Mouse (Mus musculus) limb, embryonic 10.5 days (tissue): ENCODE measurements around the gene Slc9a9. TPM values are rescaled to one million over a fixed set of nuclear protein-coding genes. Genes with fewer than 3 reads are reported as not detected.

Experiments used
- DNase-seq: peaks from one replicate; pipeline ENCODE4 v3.0.0-alpha.2; 2017; ENCODE audit warnings: low spot score
- H3K27ac ChIP-seq: fragments of 300-500 bp; sonication (generic); 2 replicates; pipeline ENCODE4 v1.5.1; 2016; ENCODE audit warnings: mild to moderate bottlenecking
- H3K27me3 ChIP-seq: fragments of 300-500 bp; sonication (generic); 2 replicates; pipeline ENCODE4 v1.6.1; 2016; ENCODE audit warnings: low read depth, mild to moderate bottlenecking; ENCODE audit not compliant: poor library complexity, severe bottlenecking
- H3K36me3 ChIP-seq: fragments of 300-500 bp; sonication (generic); 2 replicates; pipeline ENCODE4 v1.6.1; 2016; ENCODE audit warnings: mild to moderate bottlenecking, moderate library complexity
- H3K4me1 ChIP-seq: fragments of 300-500 bp; sonication (generic); 2 replicates; pipeline ENCODE4 v1.6.1; 2016
- H3K4me3 ChIP-seq: fragments of 300-500 bp; sonication (generic); 2 replicates; pipeline ENCODE4 v1.5.1; 2016; ENCODE audit warnings: mild to moderate bottlenecking, moderate library complexity
- H3K9me3 ChIP-seq: fragments of 300-500 bp; sonication (generic); replicated peaks from 2 replicates; pipeline ENCODE4 v1.6.1; 2016; ENCODE audit warnings: mild to moderate bottlenecking
- WGBS: fragments of 180-500 bp; shearing (Covaris S2); methylation state at CpG from one replicate; pipeline ENCODE4 v1.1.7; 2016; 5-methylcytosine and 5-hydroxymethylcytosine counted together
- polyA plus RNA-seq: library from polyadenylated mRNA; unstranded; fragments of >200 nt; fragmentation: Nextera tagmentation; extraction: Ambion mirVana; gene quantifications from 2 replicates; pipeline ENCODE4 v1.2.1, GENCODE M21; 2016

The Slc9a9 gene
- polyA plus RNA-seq, 1 experiment from 2014 or later = 1.5 TPM

DNA sequence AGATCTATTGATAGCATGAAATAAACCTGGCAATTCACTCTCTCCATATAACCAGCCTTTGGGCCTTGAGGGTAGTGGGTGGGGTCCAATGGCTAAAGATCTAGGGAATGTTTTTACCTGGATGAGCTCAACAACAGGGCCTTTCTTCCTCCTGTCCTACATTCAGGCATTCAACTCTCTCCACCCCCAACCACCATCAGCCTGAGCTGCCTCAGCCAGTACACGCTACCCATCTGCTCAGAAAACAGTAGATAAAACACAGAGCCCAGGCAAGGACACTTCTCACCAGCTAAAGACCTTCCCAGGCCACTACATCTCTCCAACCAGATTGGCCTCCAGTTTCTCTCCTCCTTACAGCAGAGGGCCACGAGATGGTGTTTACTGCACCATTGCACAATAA, 510.3 kb downstream of the Slc9a9 start:
- DNase-seq = no peak
- Histone ChIP-seq H3K9me3 (no peaks in the 10 kb centered on the region), H3K27me3 (no peaks in the 10 kb centered on the region), H3K36me3 (no peaks in the 10 kb centered on the region), H3K4me3 (no peak overlapping the region), H3K27ac (no peak overlapping the region), H3K4me1 (peaks cover 25% of the 10 kb centered on the region)
- 73% methylated on average over 2 of the region's 2 CpGs for WGBS

DNA sequence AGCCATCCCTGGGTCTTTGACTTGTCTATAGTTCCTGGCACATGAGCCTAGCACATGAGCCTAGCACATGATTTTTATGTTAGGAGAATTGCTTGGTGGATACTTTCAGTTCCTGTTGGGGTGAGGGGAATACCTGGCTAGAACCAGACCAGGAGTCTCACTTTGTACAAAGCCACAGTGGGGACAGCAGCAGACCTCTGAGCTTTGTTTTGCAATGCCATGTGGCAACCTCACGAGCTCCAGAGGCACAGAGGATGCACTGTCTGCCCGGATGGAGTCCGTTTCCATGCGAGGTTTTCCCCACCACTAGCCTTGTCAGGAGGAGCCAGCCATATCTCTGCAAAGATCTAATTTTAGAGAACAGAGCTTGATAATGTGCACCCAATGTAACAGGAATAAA, 510.9 kb downstream of the Slc9a9 start:
- 75% methylated on average over 4 of the region's 4 CpGs for WGBS
- H3K4me1 ChIP-seq = peaks cover 25% of the 10 kb centered on the region
- DNase-seq = no peak

DNA sequence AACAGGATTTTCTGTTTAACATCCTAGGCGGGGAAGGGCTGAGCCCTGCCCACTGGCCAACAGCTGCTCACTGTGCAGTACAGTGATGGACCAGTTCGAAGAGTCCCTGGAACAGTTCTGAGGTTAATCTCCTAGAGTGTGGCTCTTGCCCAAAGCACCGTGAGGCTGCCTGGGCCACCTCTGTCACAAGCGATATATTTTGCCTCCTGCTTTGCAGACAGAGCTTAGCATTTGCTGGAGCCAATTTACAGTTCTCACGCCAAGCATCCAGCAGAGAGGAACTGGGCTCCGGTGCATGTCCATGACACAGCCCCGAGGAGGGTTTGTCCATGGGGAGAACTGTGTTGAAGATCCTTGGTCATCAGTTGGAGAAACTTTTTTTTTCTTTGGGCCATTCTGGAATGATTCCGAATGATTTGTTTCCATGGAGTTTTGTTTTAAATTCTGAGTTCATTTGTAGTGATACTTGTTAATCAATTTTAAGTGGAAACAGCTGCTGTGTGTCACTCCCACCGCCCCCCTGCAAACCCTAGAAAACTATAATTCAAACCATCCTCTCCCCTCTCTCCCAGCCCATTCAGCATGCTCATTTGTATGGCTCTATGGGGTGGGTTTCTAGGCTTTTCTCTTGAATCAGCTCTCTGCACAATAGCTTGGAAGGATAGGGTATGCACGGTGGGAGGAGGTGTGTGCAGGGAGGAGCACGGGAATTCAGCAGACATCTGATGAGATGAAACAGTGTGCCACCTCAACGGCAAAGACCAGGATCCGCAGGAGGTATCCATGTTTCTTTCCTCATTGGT, 511.7 kb downstream of the Slc9a9 start:
- peak; percentile 39 for DNase-seq
- H3K27ac ChIP-seq = peak overlapping the region; percentile 67
- H3K9me3 ChIP-seq = no peaks in the 10 kb centered on the region
- H3K36me3 ChIP-seq = no peaks in the 10 kb centered on the region
- peaks cover 31% of the 10 kb centered on the region for H3K4me1 ChIP-seq
- no peak overlapping the region for H3K4me3 ChIP-seq
- no peaks in the 10 kb centered on the region for H3K27me3 ChIP-seq
- WGBS = 49% methylated on average over 13 of the region's 13 CpGs

More for the DNA sequence above, 510.9 kb downstream of the Slc9a9 start:
- Histone ChIP-seq H3K36me3 (no peaks in the 10 kb centered on the region), H3K9me3 (no peaks in the 10 kb centered on the region), H3K27me3 (no peaks in the 10 kb centered on the region), H3K4me3 (no peak overlapping the region), H3K27ac (peak overlapping the region; percentile 72; the same call in 1 of the 2 replicates)

DNA sequence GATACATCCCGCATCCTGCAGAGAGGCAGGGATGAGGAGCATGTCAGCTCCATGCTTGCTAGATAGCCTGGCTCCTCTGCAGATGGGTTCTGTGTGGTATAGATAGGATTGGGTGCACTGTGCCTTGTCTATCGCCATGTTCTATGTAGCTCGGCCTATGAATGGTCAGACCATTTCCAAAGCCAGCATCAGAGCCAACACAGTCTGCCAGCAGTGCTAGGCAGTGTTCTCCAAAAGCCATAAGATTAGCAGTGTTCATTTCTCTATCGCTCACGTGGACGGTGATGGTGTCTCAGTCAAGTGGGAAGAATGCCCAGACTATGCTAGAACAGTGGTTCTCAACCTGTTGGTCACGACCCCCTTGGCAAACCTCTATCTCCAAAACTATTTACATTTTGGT, 512.6 kb downstream of the Slc9a9 start:
- DNase-seq = no peak
- Histone ChIP-seq H3K27me3 (no peaks in the 10 kb centered on the region), H3K36me3 (no peaks in the 10 kb centered on the region), H3K4me1 (peaks cover 37% of the 10 kb centered on the region), H3K4me3 (no peak overlapping the region), H3K9me3 (no peaks in the 10 kb centered on the region), H3K27ac (peak overlapping the region; percentile 67; the same call in 1 of the 2 replicates)
- WGBS = 94% methylated on average over 7 of the region's 7 CpGs

DNA sequence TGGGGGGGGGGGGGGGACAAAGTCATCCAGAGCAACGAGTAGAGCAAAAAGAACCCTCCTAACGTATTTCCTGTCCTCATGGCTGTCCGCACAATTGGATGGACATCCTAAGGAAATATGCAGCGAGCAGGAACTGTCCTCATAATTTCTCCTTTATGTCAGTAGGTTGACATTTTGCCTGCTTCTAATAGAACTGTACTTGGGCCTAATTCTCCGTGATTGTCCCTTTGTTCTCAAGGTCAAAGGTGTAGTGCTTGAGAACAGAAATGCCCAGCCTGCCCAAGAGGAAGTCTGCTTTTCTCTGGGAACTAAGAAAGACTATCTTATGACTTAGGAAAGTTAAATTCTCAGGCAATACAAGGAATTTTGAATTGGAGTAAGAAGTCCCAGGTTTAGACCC, 514.7 kb downstream of the Slc9a9 start:
- no peak for DNase-seq
- H3K27ac ChIP-seq = no peak overlapping the region
- H3K9me3 ChIP-seq = no peaks in the 10 kb centered on the region
- H3K27me3 ChIP-seq = no peaks in the 10 kb centered on the region
- no peaks in the 10 kb centered on the region for H3K36me3 ChIP-seq
- WGBS = 83% methylated on average over 5 of the region's 5 CpGs
- no peak overlapping the region for H3K4me3 ChIP-seq
- H3K4me1 ChIP-seq = peaks cover 37% of the 10 kb centered on the region

DNA sequence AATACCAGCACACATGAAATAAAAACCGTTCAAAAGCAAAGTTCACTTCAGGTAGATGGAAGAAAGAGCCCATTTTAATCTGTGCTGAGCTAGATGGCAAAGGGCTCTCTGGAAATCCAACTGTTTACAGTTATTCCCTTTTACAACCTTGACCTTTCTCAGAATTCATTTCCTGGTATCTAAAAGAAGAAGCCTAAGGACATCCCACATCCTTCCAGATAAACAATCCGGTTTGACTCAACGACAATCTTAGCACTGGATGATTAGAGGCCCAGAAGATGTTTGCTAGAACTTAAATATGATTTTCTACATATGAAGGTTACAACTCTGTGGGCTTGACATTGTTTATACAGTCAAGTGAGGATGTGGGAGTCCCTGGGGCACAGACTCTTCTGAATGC, 516.1 kb downstream of the Slc9a9 start:
- Histone ChIP-seq H3K36me3 (no peaks in the 10 kb centered on the region), H3K4me3 (no peak overlapping the region), H3K27ac (0 out of 2 replicates have a peak overlapping the region, but pooled peaks have one; percentile 61), H3K4me1 (peaks cover 29% of the 10 kb centered on the region), H3K27me3 (no peaks in the 10 kb centered on the region), H3K9me3 (no peaks in the 10 kb centered on the region)
- no peak for DNase-seq
- WGBS = 80% methylated on average over 3 of the region's 3 CpGs

DNA sequence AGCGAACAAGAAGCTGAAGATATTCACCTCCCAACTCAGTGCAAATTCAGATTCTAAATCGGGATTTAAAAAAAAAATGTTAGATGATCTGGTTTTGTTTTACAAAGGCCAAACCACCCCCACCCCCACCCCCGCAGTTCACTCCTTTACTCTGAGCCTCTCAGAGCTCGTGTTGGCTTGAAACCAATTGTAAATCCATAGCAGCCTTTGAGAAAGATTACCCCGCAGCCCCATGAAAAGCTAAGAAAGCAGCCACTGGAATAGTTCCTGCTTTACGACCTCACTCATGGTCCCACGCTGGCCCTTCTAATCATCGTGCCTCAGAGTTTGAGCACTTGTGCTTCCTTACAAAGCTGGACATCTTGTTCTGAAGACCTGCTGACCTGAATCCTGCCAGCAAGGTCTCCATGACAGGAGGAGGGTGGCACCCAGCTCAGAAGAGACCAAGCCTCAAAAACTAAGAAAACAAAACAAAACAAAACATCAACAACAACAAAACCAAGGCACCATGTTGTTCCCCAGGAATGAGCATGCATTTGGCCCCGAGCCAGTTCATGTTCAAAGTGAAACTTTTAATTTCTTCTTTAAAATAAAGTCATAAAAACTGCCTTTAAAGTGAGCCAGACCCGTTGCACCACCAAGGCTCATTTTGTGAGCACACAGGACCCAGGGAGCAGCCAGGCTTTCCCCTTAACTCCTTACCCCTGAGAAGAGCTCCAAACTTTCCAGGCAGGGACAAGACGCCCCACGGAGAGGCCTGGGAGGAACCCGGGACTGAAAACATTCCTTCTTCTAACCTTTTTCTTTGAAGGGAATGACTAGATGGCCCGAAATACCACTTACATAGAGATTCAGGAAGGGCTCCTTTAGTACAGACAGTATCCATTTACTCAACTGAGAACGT, 516.9 kb downstream of the Slc9a9 start:
- peaks cover 21% of the 10 kb centered on the region for H3K4me1 ChIP-seq
- H3K9me3 ChIP-seq = no peaks in the 10 kb centered on the region
- H3K36me3 ChIP-seq = no peaks in the 10 kb centered on the region
- H3K4me3 ChIP-seq = no peak overlapping the region
- H3K27ac ChIP-seq = peak overlapping the region; percentile 61
- DNase-seq = no peak
- 63% methylated on average over 15 of the region's 15 CpGs for WGBS
- H3K27me3 ChIP-seq = no peaks in the 10 kb centered on the region

DNA sequence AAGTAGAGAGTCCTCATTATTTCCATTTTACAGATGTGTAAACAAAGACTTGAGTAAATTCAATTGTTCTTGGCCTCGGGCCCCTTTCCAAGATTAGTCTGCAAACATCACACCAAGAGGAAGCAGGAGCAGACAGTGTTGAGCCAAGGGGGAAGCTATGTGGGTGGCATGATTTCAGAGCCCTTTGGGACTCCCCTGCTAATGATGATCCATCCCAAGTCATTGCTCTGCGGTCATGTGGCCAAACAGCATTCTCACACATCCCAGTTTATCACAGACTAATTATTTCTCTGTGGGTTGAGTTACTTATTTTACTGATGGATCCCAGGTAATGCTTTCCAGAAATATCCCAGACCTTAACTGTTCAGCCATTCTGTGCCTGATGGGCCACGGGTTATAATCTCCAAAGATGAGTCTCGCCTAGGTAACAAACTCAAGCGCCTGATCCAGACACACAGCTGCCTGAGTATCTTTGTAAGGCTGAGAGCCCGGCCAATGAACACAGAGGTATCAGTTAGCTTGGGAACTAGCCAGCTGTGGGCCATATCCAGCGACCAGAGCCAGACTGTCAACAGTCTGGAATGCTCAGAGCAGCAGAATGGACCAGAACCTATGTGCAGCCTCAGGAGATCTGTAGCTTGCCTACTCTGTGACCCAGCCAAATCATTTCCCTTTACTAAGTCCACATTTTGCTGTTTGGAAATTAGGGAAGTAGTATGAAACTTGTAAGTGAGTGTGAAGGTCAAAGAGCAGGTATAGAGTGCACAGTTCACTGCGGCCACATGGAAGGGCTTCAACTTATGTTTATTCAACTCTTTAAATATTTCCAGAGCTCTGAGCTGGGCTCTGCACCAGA, 518.9 kb downstream of the Slc9a9 start:
- Histone ChIP-seq H3K27me3 (no peaks in the 10 kb centered on the region), H3K4me3 (no peak overlapping the region), H3K9me3 (no peaks in the 10 kb centered on the region), H3K27ac (no peak overlapping the region), H3K4me1 (peaks cover 12% of the 10 kb centered on the region), H3K36me3 (no peaks in the 10 kb centered on the region)
- 82% methylated on average over 8 of the region's 8 CpGs for WGBS
- DNase-seq = no peak

DNA sequence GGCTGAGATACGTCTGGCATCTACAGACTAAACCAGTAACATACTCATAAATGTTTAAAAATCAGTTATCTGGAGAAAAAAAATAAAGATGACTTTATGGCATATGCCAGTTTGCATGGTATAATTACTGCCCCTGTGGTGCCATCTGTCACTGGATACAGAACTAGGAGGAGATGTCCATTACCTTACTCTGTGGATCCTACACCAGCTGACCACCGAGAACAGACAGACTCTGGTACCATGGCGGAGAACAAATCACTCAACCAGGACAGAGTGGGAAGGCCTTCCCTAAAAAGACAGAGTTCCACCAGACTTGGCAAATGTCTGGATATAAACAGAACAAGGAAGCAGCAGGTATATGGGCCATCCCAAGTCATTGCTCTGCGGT, 519.5 kb downstream of the Slc9a9 start:
- WGBS = 87% methylated on average over 4 of the region's 4 CpGs
- Histone ChIP-seq H3K4me3 (no peak overlapping the region), H3K27me3 (no peaks in the 10 kb centered on the region), H3K36me3 (no peaks in the 10 kb centered on the region), H3K9me3 (no peaks in the 10 kb centered on the region), H3K4me1 (peaks cover 12% of the 10 kb centered on the region), H3K27ac (no peak overlapping the region)
- DNase-seq = no peak

DNA sequence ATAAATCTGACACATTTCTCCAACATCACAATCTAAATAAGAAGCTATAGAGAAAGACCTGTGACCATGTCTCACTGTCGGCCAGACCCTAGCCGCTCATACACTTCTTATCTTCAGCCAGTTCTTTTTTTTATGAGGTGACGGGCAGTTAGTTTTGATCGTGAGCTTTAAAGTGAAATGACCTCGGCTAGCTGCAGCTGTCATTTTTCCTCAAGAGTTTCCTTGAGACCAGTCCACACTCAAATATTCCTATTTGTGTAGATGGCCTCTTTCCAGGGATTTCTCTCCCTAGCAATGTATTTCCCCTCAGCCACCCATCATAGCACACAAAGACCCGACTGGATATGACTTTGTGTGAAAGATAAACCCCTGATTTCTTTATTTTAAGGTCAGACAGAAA, 521.7 kb downstream of the Slc9a9 start:
- no peaks in the 10 kb centered on the region for H3K27me3 ChIP-seq
- H3K4me3 ChIP-seq = no peak overlapping the region
- peaks cover 7% of the 10 kb centered on the region for H3K4me1 ChIP-seq
- DNase-seq = no peak
- no peaks in the 10 kb centered on the region for H3K36me3 ChIP-seq
- WGBS = 80% methylated on average over 6 of the region's 6 CpGs
- no peaks in the 10 kb centered on the region for H3K9me3 ChIP-seq
- no peak overlapping the region for H3K27ac ChIP-seq

DNA sequence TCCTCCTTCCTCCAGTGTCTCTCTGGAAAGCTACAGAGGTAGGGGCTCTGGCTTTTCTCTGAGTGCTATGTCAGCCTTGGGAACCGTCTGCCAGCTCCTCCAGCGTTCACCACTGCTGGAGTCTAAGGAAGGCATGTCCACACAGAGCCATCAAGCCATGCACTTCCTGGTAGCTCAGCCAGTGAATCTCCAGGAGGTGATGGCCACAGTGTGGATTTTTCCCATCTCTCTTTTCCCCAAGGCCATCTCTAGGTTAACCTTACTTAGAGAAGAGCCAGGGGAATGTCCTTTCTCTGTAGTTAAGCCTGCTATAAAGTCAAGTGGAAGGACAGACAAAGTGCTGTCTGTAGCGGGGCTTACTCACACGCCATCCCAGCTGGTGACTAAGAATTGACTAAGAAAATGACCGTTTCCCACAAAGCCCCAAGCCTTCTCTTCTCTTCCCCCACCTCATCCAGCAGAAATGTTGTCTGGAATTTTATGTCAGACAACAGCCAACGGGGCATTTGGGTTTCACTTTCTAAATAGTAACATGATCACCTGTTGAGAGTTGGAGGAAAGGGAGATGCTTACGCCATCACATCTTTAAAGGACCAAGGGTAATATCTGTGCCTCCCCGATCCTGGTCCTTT, 523.3 kb downstream of the Slc9a9 start:
- H3K4me1 ChIP-seq = no peaks in the 10 kb centered on the region
- no peak overlapping the region for H3K27ac ChIP-seq
- H3K36me3 ChIP-seq = no peaks in the 10 kb centered on the region
- H3K9me3 ChIP-seq = no peaks in the 10 kb centered on the region
- DNase-seq = no peak
- H3K4me3 ChIP-seq = no peak overlapping the region
- 76% methylated on average over 8 of the region's 8 CpGs for WGBS
- H3K27me3 ChIP-seq = no peaks in the 10 kb centered on the region

DNA sequence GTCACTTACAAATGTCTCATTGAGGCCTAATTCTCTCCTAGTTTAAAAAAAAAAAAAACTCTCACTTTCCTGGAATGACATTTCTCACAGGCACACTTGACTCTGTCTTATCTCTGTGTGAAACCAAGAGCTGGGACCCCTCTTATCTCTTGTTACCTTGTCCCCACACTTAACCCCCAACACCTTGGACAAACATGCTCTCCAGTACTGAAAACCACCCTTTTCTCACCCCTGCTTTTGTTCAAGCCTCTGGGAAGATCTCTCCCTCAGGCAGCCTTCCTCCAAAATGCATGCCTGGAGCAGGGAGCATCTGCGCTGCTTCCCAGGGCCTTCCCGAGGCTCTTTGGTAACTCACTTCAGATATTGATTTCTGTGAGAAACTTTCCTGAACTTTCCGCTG, 524.0 kb downstream of the Slc9a9 start:
- WGBS = 89% methylated on average over 3 of the region's 3 CpGs
- Histone ChIP-seq H3K4me3 (no peak overlapping the region), H3K27me3 (no peaks in the 10 kb centered on the region), H3K27ac (no peak overlapping the region), H3K9me3 (no peaks in the 10 kb centered on the region), H3K4me1 (no peaks in the 10 kb centered on the region), H3K36me3 (no peaks in the 10 kb centered on the region)
- no peak for DNase-seq
